Mouse (Mus musculus) adrenal gland, postnatal 14 days (tissue): ENCODE measurements around the gene Tlr5. TPM values are rescaled to one million over a fixed set of nuclear protein-coding genes. Genes with fewer than 3 reads are reported as not detected.

Experiments used
- DNase-seq: peaks from one replicate; pipeline ENCODE4 v3.0.0; 2021; ENCODE audit warnings: mixed read lengths
- total RNA-seq: library from RNA; stranded (reverse); gene quantifications from 2 replicates; pipeline ENCODE4 v1.2.3, GENCODE M21; 2021

Tlr5 gene
- total RNA-seq, 1 experiment from 2014 or later, result 1.2 TPM

DNA sequence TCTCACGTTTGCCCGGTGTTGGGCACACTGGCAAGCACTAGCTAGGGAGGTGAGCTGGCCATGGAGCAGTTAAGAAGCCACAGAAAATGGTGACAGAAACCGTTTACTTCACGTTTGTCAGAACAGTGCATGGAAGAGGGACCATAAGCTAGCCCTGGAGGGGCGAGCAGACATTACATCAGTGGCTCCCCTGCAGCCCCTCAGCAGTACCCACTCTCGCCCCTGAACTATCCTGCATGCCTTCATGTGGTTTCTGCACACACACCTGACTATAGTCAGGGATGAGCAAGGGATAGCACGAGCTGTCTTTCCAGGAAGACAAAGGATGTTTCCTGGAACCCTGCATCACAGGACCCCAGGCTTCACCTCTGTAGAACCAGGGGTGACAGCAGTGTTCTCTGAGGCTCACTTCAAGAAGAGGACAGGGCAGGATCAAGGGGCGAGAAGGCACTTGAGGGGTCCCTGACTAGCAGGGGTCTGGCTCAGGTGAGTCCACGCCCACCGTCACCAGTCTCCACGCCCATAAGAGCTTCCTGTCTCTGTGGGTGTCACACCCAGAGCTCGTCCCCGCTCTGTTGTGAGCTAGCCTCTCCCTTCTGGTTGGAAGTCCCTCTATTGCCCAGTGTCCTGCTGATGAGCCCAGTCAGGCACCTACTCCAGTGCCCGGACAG is 35.6 kb downstream of the Tlr5 start:
- DNase-seq, result no peak

DNA sequence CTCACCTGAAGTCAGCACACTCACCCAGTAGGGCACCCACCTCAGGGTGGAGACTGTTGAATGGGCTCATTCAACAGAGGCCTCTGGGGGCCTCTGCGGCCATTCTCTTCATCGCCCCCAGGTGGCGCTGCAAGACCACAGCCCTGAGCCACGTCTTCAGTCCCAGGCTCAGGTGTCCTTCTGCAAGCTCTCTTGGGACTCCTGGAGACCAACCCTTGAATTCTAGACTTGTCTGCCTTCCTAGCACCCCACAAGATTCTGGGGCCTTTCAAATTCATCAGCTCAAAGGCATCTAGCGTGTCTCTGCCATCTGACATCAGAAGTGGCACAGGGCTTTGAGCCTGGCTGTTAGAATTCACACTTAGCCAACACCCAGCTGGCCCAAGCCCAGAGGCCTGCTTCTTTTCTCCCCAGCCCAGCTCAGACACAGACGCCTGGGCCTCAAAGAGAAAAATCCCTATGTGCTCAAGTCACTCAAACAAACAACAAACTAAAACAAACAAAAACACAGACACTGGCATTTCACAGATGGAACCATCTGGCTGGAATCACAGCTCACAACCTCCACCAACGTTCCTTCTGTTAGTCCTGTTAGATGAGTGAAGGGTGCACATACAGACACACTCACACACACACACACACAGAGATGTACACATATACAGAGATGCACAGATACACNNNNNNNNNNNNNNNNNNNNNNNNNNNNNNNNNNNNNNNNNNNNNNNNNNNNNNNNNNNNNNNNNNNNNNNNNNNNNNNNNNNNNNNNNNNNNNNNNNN is 36.6 kb downstream of the Tlr5 start:
- DNase-seq, result peak; percentile 80

Other genes starting within 250 kb of the Tlr5 start
- gene Ccdc185, start 205.6 kb upstream of the Tlr5 start, total RNA-seq, result not detected in 2 replicates
- 2.0 and 2.5 TPM in 2 replicates for gene Susd4, start 190.9 kb upstream of the Tlr5 start, total RNA-seq